Mouse (Mus musculus) embryonic fibroblast, embryonic 13.5 days (primary cell): ENCODE measurements around the gene Sap25. TPM values are rescaled to one million over a fixed set of nuclear protein-coding genes. Genes with fewer than 3 reads are reported as not detected.

ENCODE experiments used
- H3K27ac ChIP-seq: 2 replicates; pipeline ENCODE4 v1.5.1; 2012; ENCODE audit warnings: low read length, control low read depth, inconsistent platforms; ENCODE audit not compliant: insufficient read depth
- H3K4me1 ChIP-seq: 2 replicates; pipeline ENCODE4 v1.6.1; 2011; ENCODE audit warnings: low read length; ENCODE audit not compliant: control insufficient read depth, insufficient read depth
- H3K4me3 ChIP-seq: 2 replicates; pipeline ENCODE4 v1.5.1; 2011; ENCODE audit warnings: mild to moderate bottlenecking, control low read depth, low read length; ENCODE audit not compliant: insufficient read depth
- CTCF ChIP-seq: IDR thresholded peaks from 2 replicates; pipeline ENCODE4 v1.5.1; 2011; ENCODE audit warnings: mild to moderate bottlenecking, control low read depth, low read length, moderate library complexity, borderline replicate concordance; ENCODE audit not compliant: insufficient read depth
- POLR2A ChIP-seq: IDR thresholded peaks from 2 replicates; pipeline ENCODE4 v1.6.1; 2011; ENCODE audit warnings: low read depth, mild to moderate bottlenecking, control low read depth, low read length, moderate library complexity
- polyA plus RNA-seq: library from polyadenylated mRNA; stranded (reverse); fragments of >200 nt; gene quantifications from 2 replicates; pipeline ENCODE4 v1.2.4, GENCODE M21; 2011; ENCODE audit warnings: low read depth; ENCODE audit not compliant: missing spikeins, insufficient read length

The Sap25 gene
- polyA plus RNA-seq, 1 experiment: 3.4 TPM

DNA sequence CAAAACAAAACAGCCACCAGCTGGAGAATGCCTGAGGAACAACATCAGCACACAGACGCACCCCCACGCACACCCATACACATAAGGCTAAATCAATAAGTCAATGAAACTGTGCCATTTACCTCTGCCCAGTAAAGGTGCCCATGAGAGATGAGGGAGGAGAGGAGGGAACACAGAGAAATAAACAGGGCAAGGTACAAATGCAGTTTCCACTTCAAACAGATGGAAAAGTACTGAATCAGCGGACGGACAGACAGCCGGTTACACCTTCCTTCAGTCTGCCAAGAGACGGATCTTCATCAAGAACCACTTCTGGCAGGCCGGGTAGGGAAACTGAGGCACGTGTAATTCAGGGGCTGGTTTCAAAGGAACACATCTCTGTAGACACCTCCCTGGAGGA is 33.7 kb downstream of the Sap25 start:
- Histone ChIP-seq H3K4me3 (no peak overlapping the region), H3K4me1 (peaks cover 9% of the 10 kb centered on the region; the same call in 1 of the 2 replicates), H3K27ac (no peak overlapping the region)
- no peak for TF ChIP-seq POLR2A
- TF ChIP-seq CTCF: no peak

DNA sequence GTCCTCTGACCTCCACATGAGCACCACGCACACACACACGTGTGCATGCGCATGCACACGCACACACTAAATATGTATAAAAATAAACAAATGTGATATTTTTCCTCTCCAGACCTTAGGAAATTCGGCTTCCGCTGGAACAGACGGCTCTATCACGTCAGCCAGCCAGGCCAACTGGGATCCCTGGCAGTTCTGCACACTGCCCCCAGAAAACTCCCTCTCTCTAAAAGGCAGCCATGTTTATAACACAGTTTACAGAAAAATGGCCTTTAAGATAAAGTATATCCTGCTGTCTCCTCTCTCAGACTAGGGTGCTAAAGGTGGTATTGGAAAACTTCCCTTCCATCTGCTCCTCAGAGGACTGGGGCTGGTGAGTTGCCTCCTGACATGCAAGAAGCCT is 36.7 kb downstream of the Sap25 start:
- Histone ChIP-seq H3K27ac (no peak overlapping the region), H3K4me1 (no peaks in the 10 kb centered on the region), H3K4me3 (no peak overlapping the region)
- TF ChIP-seq POLR2A: no peak
- TF ChIP-seq CTCF: no peak

DNA sequence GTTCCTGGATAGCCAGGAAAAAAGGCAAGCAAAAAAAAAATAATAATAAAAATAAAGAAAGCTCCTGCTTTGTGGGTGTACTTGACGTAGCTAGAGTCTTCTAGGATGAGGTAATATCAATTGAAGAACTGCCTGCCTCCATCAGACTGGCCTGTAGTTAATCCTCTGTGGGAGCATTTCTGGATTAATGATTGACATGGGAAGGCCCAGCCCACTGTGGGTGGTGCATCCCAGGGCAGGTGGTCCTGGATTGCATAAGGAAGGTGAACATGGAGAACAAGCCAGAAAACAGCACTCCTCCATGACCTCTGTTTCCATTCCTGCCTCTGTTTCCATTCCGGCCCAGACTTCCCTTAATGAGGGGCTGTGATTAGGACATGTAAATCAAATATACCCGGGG is 37.6 kb downstream of the Sap25 start:
- H3K27ac ChIP-seq: no peak overlapping the region
- H3K4me3 ChIP-seq: no peak overlapping the region
- no peaks in the 10 kb centered on the region for H3K4me1 ChIP-seq
- TF ChIP-seq POLR2A: no peak
- TF ChIP-seq CTCF: no peak

DNA sequence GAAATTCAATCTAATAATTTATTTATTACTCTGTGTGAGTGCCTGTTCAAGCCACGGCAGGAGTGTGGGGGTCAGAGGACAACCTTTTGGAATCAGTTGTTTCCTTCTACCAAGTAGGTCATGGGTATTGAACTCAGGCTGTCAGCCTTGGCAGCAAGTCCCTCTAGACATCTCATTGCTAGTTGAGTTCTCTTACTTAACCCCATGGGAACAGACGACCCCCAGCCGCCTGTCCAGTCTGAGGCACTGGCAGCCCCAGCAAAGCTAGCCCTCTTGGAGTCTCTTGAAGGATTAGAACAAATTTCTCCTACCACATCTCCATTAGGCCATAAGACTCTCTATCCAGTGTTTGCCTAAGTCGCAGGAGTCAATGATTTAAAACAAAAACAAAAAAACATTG is 38.6 kb downstream of the Sap25 start:
- H3K4me3 ChIP-seq: no peak overlapping the region
- TF ChIP-seq POLR2A (no peak), CTCF (no peak)
- no peaks in the 10 kb centered on the region for H3K4me1 ChIP-seq
- H3K27ac ChIP-seq: no peak overlapping the region

DNA sequence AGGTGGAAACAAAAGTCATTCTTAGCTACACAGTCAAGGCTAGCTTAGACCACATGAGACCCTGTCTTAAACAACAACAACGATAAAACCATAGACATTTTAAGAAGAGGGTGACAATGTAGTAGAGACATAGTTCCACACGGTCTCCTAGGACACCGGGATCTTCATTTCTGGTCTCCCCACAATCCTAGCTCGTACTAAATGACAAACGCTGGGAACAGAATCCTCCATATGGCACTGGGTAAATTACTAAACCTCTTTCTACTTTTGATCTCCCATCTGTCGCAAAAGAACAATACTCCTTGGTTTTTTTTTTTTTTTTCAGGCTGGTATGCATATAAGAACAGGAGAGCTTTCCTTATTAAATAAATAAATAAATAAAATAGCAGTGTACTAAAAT is 41.4 kb downstream of the Sap25 start:
- TF ChIP-seq CTCF (no peak), POLR2A (no peak)
- H3K4me3 ChIP-seq: no peak overlapping the region
- H3K27ac ChIP-seq: no peak overlapping the region
- H3K4me1 ChIP-seq: no peaks in the 10 kb centered on the region

DNA sequence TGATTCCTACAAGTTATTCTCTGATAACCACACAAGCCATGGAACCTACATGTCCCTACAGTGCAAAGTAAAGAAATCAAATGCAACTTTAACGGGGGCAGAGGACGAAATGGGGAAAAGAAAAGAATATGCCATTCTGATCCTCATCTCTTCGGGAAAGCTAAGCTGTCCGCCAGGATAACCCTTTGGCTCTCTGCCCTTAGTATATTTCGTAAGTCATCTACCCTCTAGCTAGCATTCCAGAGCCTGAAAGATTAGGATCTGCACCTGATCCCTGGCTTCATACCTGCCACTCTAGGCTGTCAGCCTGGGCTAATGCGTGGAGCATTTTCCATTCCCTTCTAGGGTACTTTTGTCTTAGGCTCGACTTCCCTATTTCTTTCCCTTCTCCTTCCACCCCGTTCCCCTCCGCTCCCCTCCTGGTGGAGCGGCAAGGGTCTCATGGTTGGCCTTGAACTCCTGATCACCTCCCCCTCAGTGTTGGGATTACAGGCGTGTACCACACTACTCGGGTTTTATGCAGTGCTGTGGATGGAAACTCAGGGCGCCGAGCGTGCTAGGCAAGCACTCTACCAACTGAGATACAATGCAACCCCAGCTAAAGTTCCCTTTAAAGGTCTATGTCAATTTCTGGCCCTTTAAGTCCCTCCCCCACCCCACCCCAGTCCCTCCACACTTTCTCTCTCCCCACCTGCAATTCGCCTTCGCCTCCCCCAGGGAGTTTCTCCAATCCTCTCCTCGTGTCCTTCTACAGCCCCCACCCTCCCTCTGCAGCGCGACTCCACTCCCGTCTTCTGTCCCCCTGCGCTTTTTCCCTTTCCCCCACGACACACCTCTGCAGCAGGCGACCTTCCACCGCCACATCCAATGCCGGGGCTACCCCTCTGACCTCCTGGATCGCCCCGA is 42.5 kb downstream of the Sap25 start:
- Histone ChIP-seq H3K4me3 (peak overlapping the region; percentile 57), H3K4me1 (no peaks in the 10 kb centered on the region), H3K27ac (no peak overlapping the region)
- TF ChIP-seq CTCF: no peak
- no peak for TF ChIP-seq POLR2A

DNA sequence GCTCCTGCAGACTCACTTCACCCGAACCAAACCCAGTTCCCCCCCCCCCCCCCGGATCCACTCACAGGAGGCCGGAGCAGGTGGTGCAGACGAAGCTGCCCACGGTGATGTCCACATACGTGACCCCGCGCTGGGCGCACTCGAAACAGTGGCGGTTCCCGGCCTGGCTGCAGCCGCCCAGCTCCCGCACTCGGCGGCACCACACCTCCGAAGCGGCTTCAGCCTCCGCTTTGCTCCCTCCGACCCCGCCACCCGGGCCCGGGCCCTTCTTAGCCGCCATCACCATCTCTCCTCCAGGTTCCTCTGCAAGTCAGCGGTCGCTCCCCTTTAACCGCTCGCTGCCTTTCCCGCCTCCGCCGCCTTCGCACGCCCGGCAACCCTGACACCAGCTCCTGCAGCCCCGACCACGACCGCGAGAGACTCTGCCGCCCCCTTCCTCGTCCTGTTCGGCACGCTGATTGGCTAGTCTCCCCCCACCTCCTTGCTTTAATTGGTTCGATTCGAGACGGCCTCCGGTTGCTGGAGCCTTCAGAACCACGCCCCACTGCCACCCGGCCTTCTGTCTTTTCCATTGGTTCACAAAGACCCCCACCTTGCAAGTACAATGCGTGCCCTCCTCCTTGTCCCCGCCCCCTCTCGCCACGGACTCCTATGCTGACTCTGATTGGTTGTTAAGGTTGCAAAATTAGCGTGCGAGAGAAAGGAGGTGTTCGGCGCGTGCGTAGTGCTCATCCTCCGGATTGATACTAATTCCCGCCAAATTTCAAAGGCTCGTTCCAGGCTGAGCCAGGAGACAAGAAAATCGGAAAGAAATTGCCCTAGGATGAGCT is 43.4 kb downstream of the Sap25 start, which contains the start of gene Agfg2:
Gene Agfg2 (minus strand): TSS at position 433 of the 830 bp plus-strand sequence.
- no peak for TF ChIP-seq CTCF
- peak; percentile 79 for TF ChIP-seq POLR2A
- H3K4me3 ChIP-seq: peak within 1 kb of the TSS; percentile 57
- H3K4me1 ChIP-seq: no peaks in the 10 kb centered on the region
- H3K27ac ChIP-seq: no peak within 1 kb of the TSS

DNA sequence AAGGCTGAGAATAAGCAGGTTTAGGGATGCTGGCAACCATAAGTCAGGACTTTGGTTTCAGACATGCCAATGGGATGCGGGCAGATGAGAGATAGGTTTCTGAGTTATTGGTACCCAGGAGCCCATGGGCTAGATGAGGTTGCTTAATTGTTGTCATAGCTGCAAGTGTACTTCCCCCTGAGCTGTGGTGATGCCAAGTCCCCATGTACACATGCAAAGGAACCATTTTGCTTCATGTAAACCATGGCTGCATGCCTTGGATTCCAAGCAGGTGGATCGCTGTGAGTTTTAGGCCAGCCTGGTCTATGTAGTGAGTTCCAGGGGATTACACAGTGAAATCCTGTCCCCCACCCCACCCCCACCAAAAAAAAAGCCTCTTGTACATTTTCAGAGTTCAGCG is 44.5 kb downstream of the Sap25 start:
- no peaks in the 10 kb centered on the region for H3K4me1 ChIP-seq
- no peak overlapping the region for H3K4me3 ChIP-seq
- H3K27ac ChIP-seq: no peak overlapping the region
- TF ChIP-seq CTCF (no peak), POLR2A (no peak)

DNA sequence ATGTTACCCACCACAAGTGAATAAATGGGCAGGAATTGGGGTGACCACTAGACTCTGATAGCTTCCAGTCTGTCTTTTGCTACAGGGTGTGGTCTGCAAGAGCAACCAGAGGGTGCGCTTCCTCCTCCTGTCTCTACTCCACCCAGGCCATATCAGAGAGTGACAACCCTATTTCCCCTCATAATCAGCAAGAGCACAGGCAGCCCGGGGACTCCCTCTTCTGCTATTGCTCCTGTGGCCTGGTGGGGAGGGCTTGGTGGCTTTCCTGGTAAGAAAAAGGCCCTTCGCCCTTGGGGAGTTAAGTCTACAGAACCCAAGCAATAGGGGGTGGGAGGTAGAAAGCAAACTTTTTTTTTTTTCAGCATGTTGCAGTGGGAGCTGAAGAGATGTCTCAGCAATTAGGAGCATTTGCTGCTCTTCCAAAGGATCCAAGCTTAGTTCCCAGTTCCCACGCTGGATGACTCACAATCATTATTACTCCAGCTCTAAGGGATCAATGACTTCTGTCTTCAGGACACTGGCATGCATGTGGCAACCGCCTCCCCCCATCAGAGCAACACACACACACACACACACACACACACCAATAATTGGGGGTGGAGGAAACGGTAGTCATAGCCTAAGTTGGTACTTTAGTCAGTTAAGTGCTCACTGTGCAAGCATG is 45.1 kb downstream of the Sap25 start:
- H3K27ac ChIP-seq: no peak overlapping the region
- H3K4me1 ChIP-seq: no peaks in the 10 kb centered on the region
- no peak for TF ChIP-seq POLR2A
- no peak for TF ChIP-seq CTCF
- no peak overlapping the region for H3K4me3 ChIP-seq
